Mouse (Mus musculus): Measurements from ENCODE around the gene Arhgef25. TPM values are rescaled to one million over a fixed set of nuclear protein-coding genes. Genes with fewer than 3 reads are reported as not detected.
"Not testable (repeated sequence)": the region's sequence is repeated elsewhere in the genome, so short reads cannot be mapped to it uniquely, and the experiment has no call there.

Gene Arhgef25
- polyA plus RNA-seq, 1 experiment from 2014 or later = 31.7 TPM

- H3K9me3 ChIP-seq (ENCODE audit: control insufficient read depth, low read length); H3K4me2 ChIP-seq (ENCODE audit: low read depth); H3K27me3 ChIP-seq (ENCODE audit: control insufficient read depth, insufficient read depth, low read length); H3K4me3 ChIP-seq (ENCODE audit: low read depth, low read length); H3K9ac ChIP-seq (ENCODE audit: low read length); ATAC-seq (ENCODE audit: insufficient read depth, low FRiP score, low TSS enrichment); H3K27ac ChIP-seq (ENCODE audit: low read depth, low read length); H3K4me1 ChIP-seq (ENCODE audit: control insufficient read depth, insufficient read depth, low read length); DNase-seq (ENCODE audit: low spot score); H3K36me3 ChIP-seq (ENCODE audit: control insufficient read depth, insufficient read depth, low read length): not testable (repeated sequence)
- 91% methylated on average over 10 of the region's 10 CpGs for WGBS
Measured at GRCm38 (mm10) chr10:127152556-127152955, 37.3 kb downstream of the Arhgef25 start.

GRCm38 (mm10) chr10:127151233-127151632 lies 38.6 kb downstream of the Arhgef25 start:
- not testable (repeated sequence) for H3K4me1 ChIP-seq (ENCODE audit: control insufficient read depth, insufficient read depth, low read length)
- 79% methylated on average over 3 of the region's 3 CpGs for WGBS

GRCm38 (mm10) chr10:127150471-127150872 lies 39.4 kb downstream of the Arhgef25 start:
- no peak overlapping the region for H3K4me2 ChIP-seq (ENCODE audit: low read depth)
- no peaks in the 10 kb centered on the region for H3K9me3 ChIP-seq (ENCODE audit: control insufficient read depth, low read length)
- H3K4me3 ChIP-seq (ENCODE audit: low read depth, low read length) = no peak overlapping the region
- no peaks in the 10 kb centered on the region for H3K27me3 ChIP-seq (ENCODE audit: control insufficient read depth, insufficient read depth, low read length)
- no peak overlapping the region for H3K27ac ChIP-seq (ENCODE audit: low read depth, low read length)
- ATAC-seq (ENCODE audit: insufficient read depth, low FRiP score, low TSS enrichment) (no peak), DNase-seq (ENCODE audit: low spot score) (no peak)
- H3K9ac ChIP-seq (ENCODE audit: low read length) = no peak overlapping the region
- H3K36me3 ChIP-seq (ENCODE audit: control insufficient read depth, insufficient read depth, low read length) = no peaks in the 10 kb centered on the region
- H3K4me1 ChIP-seq (ENCODE audit: control insufficient read depth, insufficient read depth, low read length) = no peaks in the 10 kb centered on the region
- WGBS = 89% methylated on average over 4 of the region's 4 CpGs

More at GRCm38 (mm10) chr10:127151233-127151632, 38.6 kb downstream of the Arhgef25 start:
- H3K36me3 ChIP-seq (ENCODE audit: control insufficient read depth, insufficient read depth, low read length); H3K27ac ChIP-seq (ENCODE audit: low read depth, low read length); H3K4me2 ChIP-seq (ENCODE audit: low read depth); ATAC-seq (ENCODE audit: insufficient read depth, low FRiP score, low TSS enrichment); DNase-seq (ENCODE audit: low spot score); H3K27me3 ChIP-seq (ENCODE audit: control insufficient read depth, insufficient read depth, low read length); H3K4me3 ChIP-seq (ENCODE audit: low read depth, low read length); H3K9ac ChIP-seq (ENCODE audit: low read length); H3K9me3 ChIP-seq (ENCODE audit: control insufficient read depth, low read length): not testable (repeated sequence)

- H3K9me3 ChIP-seq (ENCODE audit: control insufficient read depth, low read length) = no peaks in the 10 kb centered on the region
- H3K9ac ChIP-seq (ENCODE audit: low read length) = no peak overlapping the region
- ATAC-seq (ENCODE audit: insufficient read depth, low FRiP score, low TSS enrichment) (no peak), DNase-seq (ENCODE audit: low spot score) (no peak)
- WGBS = 84% methylated on average over 6 of the region's 6 CpGs
- no peak overlapping the region for H3K27ac ChIP-seq (ENCODE audit: low read depth, low read length)
- H3K4me3 ChIP-seq (ENCODE audit: low read depth, low read length) = no peak overlapping the region
- no peak overlapping the region for H3K4me2 ChIP-seq (ENCODE audit: low read depth)
- no peaks in the 10 kb centered on the region for H3K27me3 ChIP-seq (ENCODE audit: control insufficient read depth, insufficient read depth, low read length)
- H3K4me1 ChIP-seq (ENCODE audit: control insufficient read depth, insufficient read depth, low read length) = no peaks in the 10 kb centered on the region
- H3K36me3 ChIP-seq (ENCODE audit: control insufficient read depth, insufficient read depth, low read length) = no peaks in the 10 kb centered on the region
Measured at GRCm38 (mm10) chr10:127147135-127147534, 42.7 kb downstream of the Arhgef25 start.

DNA sequence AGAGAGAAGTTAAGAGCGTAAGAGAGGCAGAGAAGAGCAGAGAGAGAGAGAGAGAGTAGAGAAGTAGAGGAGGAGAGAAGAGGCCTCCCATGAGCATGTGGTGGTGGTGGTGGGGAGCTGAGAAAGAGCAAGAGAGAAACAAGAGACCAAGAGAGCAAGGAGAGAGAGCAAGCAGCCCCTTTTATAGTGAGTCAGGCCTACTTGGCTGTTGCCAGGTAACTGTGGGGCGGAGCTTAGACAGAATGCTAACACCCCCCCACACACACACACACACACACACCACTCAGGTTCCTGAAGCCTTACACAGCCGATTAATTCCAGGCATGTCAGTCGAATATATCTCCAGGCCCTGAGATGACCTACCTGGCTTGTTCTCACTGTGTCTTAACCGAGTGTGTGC lies 44.6 kb downstream of the Arhgef25 start:
- H3K4me1 ChIP-seq (ENCODE audit: control insufficient read depth, insufficient read depth, low read length) = no peaks in the 10 kb centered on the region
- H3K27ac ChIP-seq (ENCODE audit: low read depth, low read length) = no peak overlapping the region
- no peaks in the 10 kb centered on the region for H3K27me3 ChIP-seq (ENCODE audit: control insufficient read depth, insufficient read depth, low read length)
- H3K9ac ChIP-seq (ENCODE audit: low read length) = no peak overlapping the region
- DNase-seq (ENCODE audit: low spot score) = no peak
- no peaks in the 10 kb centered on the region for H3K36me3 ChIP-seq (ENCODE audit: control insufficient read depth, insufficient read depth, low read length)
- no peak overlapping the region for H3K4me2 ChIP-seq (ENCODE audit: low read depth)
- H3K9me3 ChIP-seq (ENCODE audit: control insufficient read depth, low read length) = no peaks in the 10 kb centered on the region
- ATAC-seq (ENCODE audit: insufficient read depth, low FRiP score, low TSS enrichment) = no peak
- 83% methylated on average over 5 of the region's 5 CpGs for WGBS
- no peak overlapping the region for H3K4me3 ChIP-seq (ENCODE audit: low read depth, low read length)

GRCm38 (mm10) chr10:127144536-127144935 lies 45.3 kb downstream of the Arhgef25 start:
- H3K27ac ChIP-seq (ENCODE audit: low read depth, low read length) = no peak overlapping the region
- H3K27me3 ChIP-seq (ENCODE audit: control insufficient read depth, insufficient read depth, low read length) = no peaks in the 10 kb centered on the region
- H3K9me3 ChIP-seq (ENCODE audit: control insufficient read depth, low read length) = no peaks in the 10 kb centered on the region
- no peaks in the 10 kb centered on the region for H3K36me3 ChIP-seq (ENCODE audit: control insufficient read depth, insufficient read depth, low read length)
- no peak overlapping the region for H3K4me2 ChIP-seq (ENCODE audit: low read depth)
- DNase-seq (ENCODE audit: low spot score) (no peak), ATAC-seq (ENCODE audit: insufficient read depth, low FRiP score, low TSS enrichment) (no peak)
- no peaks in the 10 kb centered on the region for H3K4me1 ChIP-seq (ENCODE audit: control insufficient read depth, insufficient read depth, low read length)
- no peak overlapping the region for H3K9ac ChIP-seq (ENCODE audit: low read length)
- H3K4me3 ChIP-seq (ENCODE audit: low read depth, low read length) = no peak overlapping the region
- WGBS = 90% methylated on average over 7 of the region's 7 CpGs

DNA sequence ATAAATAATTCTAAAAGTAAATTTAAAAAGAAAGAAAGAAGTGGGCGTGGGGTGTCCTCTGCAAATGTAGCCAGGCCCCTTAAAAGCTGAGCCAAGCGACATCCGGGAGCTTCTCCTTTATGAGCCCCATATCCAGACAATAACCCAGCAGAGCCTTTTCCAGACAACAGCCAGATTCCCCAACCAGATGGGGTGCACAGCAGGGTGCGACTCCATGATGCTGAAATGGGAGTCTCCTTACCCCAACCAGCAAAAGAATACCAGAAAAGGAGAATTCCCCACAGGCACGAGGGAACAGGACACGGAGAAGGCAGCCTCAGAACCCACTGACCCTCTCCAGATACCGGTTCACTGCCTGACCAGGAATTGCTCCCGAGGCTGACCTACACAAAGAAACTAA lies 46.7 kb downstream of the Arhgef25 start:
- Histone ChIP-seq H3K27ac (ENCODE audit: low read depth, low read length) (no peak overlapping the region), H3K4me2 (ENCODE audit: low read depth) (no peak overlapping the region), H3K27me3 (ENCODE audit: control insufficient read depth, insufficient read depth, low read length) (no peaks in the 10 kb centered on the region), H3K4me1 (ENCODE audit: control insufficient read depth, insufficient read depth, low read length) (no peaks in the 10 kb centered on the region), H3K9ac (ENCODE audit: low read length) (no peak overlapping the region), H3K9me3 (ENCODE audit: control insufficient read depth, low read length) (no peaks in the 10 kb centered on the region), H3K36me3 (ENCODE audit: control insufficient read depth, insufficient read depth, low read length) (no peaks in the 10 kb centered on the region), H3K4me3 (ENCODE audit: low read depth, low read length) (no peak overlapping the region)
- no peak for DNase-seq (ENCODE audit: low spot score)
- WGBS = 73% methylated on average over 8 of the region's 8 CpGs
- ATAC-seq (ENCODE audit: insufficient read depth, low FRiP score, low TSS enrichment) = no peak

GRCm38 (mm10) chr10:127141500-127141899 lies 48.4 kb downstream of the Arhgef25 start:
- Histone ChIP-seq H3K27me3 (ENCODE audit: control insufficient read depth, insufficient read depth, low read length) (no peaks in the 10 kb centered on the region), H3K4me2 (ENCODE audit: low read depth) (no peak overlapping the region), H3K4me1 (ENCODE audit: control insufficient read depth, insufficient read depth, low read length) (no peaks in the 10 kb centered on the region), H3K4me3 (ENCODE audit: low read depth, low read length) (no peak overlapping the region), H3K36me3 (ENCODE audit: control insufficient read depth, insufficient read depth, low read length) (no peaks in the 10 kb centered on the region), H3K9ac (ENCODE audit: low read length) (no peak overlapping the region), H3K27ac (ENCODE audit: low read depth, low read length) (no peak overlapping the region), H3K9me3 (ENCODE audit: control insufficient read depth, low read length) (no peaks in the 10 kb centered on the region)
- WGBS = 82% methylated on average over 8 of the region's 8 CpGs
- no peak for DNase-seq (ENCODE audit: low spot score)
- no peak for ATAC-seq (ENCODE audit: insufficient read depth, low FRiP score, low TSS enrichment)

DNA sequence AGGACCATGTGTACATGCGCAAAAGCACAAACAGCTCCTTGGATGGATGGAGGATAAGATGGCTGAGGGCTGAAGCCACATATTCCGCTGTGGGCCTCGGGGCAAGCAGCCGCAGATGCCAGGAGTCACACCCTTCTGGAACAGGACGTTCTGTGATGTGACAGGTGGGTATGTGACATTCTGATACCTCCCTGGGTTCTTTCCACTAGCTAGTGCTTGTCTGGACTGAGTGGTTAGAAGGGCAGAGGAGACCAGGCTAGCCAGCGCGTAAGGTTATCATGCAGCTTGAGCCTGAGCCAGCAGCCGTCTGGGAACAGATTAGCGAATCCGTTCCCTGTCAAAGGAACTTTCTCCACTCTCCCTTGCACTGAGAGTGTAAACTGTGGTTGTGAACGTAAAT lies 48.9 kb downstream of the Arhgef25 start:
- H3K4me1 ChIP-seq (ENCODE audit: control insufficient read depth, insufficient read depth, low read length) = no peaks in the 10 kb centered on the region
- no peak for DNase-seq (ENCODE audit: low spot score)

More for the DNA sequence above, 48.9 kb downstream of the Arhgef25 start:
- no peak overlapping the region for H3K4me3 ChIP-seq (ENCODE audit: low read depth, low read length)
- no peak for ATAC-seq (ENCODE audit: insufficient read depth, low FRiP score, low TSS enrichment)
- WGBS = 89% methylated on average over 11 of the region's 11 CpGs
- H3K27ac ChIP-seq (ENCODE audit: low read depth, low read length) = no peak overlapping the region
- no peak overlapping the region for H3K9ac ChIP-seq (ENCODE audit: low read length)
- H3K9me3 ChIP-seq (ENCODE audit: control insufficient read depth, low read length) = no peaks in the 10 kb centered on the region
- no peaks in the 10 kb centered on the region for H3K27me3 ChIP-seq (ENCODE audit: control insufficient read depth, insufficient read depth, low read length)
- H3K36me3 ChIP-seq (ENCODE audit: control insufficient read depth, insufficient read depth, low read length) = no peaks in the 10 kb centered on the region
- no peak overlapping the region for H3K4me2 ChIP-seq (ENCODE audit: low read depth)
